Mouse (Mus musculus): ENCODE measurements around the gene Cltc. TPM values are rescaled to one million over a fixed set of nuclear protein-coding genes. Genes with fewer than 3 reads are reported as not detected.

Gene Cltc
- polyA plus RNA-seq, 1 experiment from 2014 or later, result 118 TPM

DNA sequence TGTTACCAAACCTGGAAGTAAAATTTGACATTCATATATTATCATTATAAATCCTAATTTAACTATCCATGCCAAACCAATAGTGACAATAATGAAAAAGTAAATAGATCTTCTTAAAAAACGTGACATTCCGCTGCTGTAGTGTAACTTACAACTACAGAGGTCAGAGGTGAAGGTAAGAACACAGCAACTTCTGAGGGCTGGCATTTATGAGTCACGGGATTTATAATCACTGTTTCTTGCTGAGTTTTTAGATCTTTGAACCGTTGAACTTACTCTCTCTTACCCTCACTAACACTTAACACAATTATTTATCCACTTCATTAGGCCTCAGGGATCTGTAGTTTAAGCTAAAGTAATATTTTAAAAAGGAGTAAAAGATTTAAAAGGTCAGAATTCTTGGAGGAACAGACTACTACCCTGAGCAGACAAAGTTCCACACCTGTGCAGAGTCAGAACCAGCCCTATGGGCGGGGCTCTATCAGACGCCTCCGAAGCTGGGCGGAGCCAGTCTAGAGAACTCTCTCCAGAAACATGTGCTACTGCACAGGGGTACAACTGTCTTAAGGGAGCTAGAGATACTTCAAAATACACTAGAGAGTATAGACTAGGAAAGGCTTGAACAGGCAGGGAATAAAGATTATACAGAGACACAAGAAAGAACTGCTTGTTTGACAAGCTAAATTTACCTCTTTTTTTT is 19.9 kb downstream of the Cltc start:
- Histone ChIP-seq H3K9ac (no peak overlapping the region), H3K4me2 (no peak overlapping the region), H3K36me3 (peaks cover 24% of the 10 kb centered on the region; the same call in 1 of the 2 replicates), H3K9me3 (no peaks in the 10 kb centered on the region), H3K4me3 (no peak overlapping the region), H3K27ac (no peak overlapping the region), H3K27me3 (no peaks in the 10 kb centered on the region), H3K4me1 (no peaks in the 10 kb centered on the region)
- 66% methylated on average over 8 of the region's 8 CpGs for WGBS
- ATAC-seq (ENCODE audit: borderline replicate concordance, extremely low read depth, low FRiP score, low TSS enrichment), result no peak

DNA sequence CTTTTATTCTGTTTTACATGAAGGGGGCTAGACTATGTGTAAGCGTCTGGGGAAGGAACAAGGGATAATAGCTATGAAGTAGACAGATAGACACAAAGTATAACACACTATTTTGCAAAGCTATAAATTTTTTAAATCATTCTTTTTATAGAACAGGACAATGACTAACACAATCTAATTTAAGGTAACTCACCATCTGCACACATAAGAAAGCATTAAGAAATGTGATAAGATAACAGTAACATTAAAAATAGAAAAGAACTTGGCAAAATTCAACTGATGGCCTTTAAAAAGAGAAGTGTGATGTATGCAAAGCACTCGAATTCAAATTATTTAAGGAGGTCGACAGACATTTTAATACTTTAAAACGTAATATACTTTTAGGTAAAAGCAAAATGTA is 22.4 kb downstream of the Cltc start:
- no peak overlapping the region for H3K4me3 ChIP-seq
- no peak for ATAC-seq (ENCODE audit: borderline replicate concordance, extremely low read depth, low FRiP score, low TSS enrichment)
- H3K9me3 ChIP-seq, result no peaks in the 10 kb centered on the region
- no peaks in the 10 kb centered on the region for H3K27me3 ChIP-seq
- WGBS, result 86% methylated on average over 4 of the region's 4 CpGs
- H3K36me3 ChIP-seq, result peaks cover 43% of the 10 kb centered on the region
- no peaks in the 10 kb centered on the region for H3K4me1 ChIP-seq
- H3K27ac ChIP-seq, result no peak overlapping the region
- H3K9ac ChIP-seq, result no peak overlapping the region
- H3K4me2 ChIP-seq, result no peak overlapping the region

DNA sequence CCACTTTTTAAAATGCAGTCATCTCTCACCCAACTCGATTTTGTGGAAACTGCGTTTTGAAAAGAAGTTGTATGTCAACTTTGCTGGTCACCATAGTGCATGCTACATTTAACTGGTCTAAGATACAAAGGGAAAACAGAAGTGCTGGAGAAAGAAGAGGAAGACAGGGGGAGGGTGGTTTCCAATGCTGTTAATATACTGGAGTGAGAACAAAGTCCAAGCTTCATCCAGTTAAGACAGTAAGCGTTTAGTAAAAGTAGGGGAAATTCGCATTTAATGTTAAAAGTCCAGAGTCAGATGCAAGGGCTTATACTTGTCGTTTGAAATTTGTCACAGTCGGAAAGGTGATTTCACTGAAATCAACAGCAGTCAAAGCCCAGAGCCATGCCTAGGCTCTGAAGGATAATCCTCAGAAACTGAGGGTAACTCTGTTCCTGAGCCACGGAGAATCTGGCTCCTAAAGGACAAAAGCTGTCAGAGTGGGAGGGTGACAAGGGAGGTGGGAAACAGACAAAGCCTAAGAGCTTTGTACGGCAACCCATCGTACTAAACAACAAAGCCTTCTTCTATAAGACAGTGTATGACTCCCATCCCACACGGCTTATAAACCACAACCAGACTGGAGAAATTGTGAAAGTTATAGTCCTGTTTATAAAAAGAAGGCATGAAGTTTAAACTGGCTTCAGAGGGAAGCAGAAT is 23.0 kb downstream of the Cltc start:
- ATAC-seq (ENCODE audit: borderline replicate concordance, extremely low read depth, low FRiP score, low TSS enrichment), result no peak
- H3K4me1 ChIP-seq, result no peaks in the 10 kb centered on the region
- no peak overlapping the region for H3K27ac ChIP-seq
- H3K9me3 ChIP-seq, result no peaks in the 10 kb centered on the region
- H3K4me2 ChIP-seq, result no peak overlapping the region
- WGBS, result 83% methylated on average over 10 of the region's 10 CpGs
- H3K36me3 ChIP-seq, result peaks cover 47% of the 10 kb centered on the region
- no peaks in the 10 kb centered on the region for H3K27me3 ChIP-seq
- H3K4me3 ChIP-seq, result no peak overlapping the region
- no peak overlapping the region for H3K9ac ChIP-seq

DNA sequence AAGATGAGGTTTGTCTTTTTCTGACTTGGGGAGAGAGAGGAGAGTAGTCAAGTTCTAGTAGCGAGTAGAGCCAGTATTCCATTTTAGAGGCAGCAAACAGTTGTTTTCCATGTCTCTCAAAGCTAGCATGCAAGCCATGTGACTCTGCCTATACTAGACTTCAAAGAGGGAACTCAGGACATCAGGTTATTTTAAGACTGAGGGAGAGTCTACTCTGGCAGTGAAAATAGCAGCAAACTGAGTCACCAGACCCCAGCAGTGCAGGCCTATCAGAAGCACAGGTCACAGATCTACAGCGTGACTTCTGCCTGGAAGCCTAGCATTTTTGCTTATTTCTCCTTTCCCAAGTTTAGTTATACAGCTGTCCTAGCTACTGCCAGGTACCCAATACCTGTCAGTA is 25.9 kb downstream of the Cltc start:
- Histone ChIP-seq H3K4me3 (no peak overlapping the region), H3K27me3 (no peaks in the 10 kb centered on the region), H3K36me3 (peaks cover 65% of the 10 kb centered on the region), H3K27ac (no peak overlapping the region), H3K4me1 (no peaks in the 10 kb centered on the region), H3K9me3 (no peaks in the 10 kb centered on the region), H3K4me2 (no peak overlapping the region), H3K9ac (no peak overlapping the region)
- no peak for ATAC-seq (ENCODE audit: borderline replicate concordance, extremely low read depth, low FRiP score, low TSS enrichment)
- WGBS, result 79% methylated on average over 2 of the region's 2 CpGs

DNA sequence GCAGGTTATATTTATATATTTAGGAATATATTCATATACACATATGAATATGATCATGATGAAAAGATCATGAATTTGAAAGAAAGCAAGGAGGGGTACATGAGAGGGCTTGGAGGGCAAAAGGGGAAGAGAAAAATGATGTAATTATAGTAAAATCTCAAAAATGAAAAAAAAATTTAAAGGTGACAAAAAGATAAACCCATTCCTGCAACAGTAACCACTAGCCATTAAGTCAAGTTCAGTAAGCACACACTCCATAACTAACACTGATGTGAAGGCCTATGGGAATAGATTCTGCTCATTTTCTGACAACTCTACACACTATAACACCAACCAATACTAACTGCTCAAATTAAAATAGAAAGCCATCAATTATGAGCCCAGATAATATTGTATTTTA is 31.8 kb downstream of the Cltc start:
- H3K4me3 ChIP-seq, result no peak overlapping the region
- no peak overlapping the region for H3K9ac ChIP-seq
- H3K36me3 ChIP-seq, result peaks cover 60% of the 10 kb centered on the region
- no peak overlapping the region for H3K27ac ChIP-seq
- no peaks in the 10 kb centered on the region for H3K9me3 ChIP-seq
- ATAC-seq (ENCODE audit: borderline replicate concordance, extremely low read depth, low FRiP score, low TSS enrichment), result no peak
- H3K4me2 ChIP-seq, result no peak overlapping the region
- H3K27me3 ChIP-seq, result no peaks in the 10 kb centered on the region
- H3K4me1 ChIP-seq, result no peaks in the 10 kb centered on the region

DNA sequence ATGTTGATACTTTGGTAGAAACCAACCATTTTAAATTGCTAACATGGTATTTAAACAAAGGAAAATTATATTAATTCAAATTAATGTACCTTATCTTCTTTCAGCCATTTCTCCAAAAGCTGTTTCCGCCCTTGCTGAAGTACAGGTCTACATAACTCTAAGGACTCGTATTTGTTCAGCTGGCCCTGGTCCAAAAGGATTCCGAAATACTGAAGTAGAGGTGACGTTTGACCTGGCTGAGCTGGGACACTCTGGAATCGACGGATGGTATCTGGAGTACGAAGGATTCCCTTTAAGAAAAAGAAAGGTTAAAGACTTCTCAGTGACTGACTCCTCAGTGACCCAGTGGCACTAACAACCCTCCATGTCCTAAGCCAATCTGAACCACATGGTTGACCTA is 32.4 kb downstream of the Cltc start:
- WGBS, result 65% methylated on average over 7 of the region's 7 CpGs
- no peaks in the 10 kb centered on the region for H3K27me3 ChIP-seq
- ATAC-seq (ENCODE audit: borderline replicate concordance, extremely low read depth, low FRiP score, low TSS enrichment), result no peak

DNA sequence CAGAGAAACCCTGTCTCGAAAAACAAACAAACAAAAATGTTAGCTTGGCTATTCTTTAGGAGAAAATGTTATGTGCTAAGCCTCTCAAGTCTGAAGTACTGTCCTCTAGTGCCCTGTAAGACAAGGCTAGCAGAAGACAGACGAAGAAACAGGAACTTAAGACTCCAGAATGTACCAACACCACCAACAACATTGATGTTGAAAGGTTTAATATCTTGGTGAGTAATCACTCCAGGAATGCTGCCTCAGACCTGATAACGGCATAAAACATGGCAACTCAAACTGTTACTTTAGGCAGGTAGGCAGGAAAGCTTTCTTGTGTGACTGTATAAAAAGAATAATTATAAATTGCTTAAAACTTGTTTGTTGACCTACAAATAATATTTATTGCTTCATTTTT is 33.4 kb downstream of the Cltc start:
- Histone ChIP-seq H3K4me1 (no peaks in the 10 kb centered on the region), H3K27ac (no peak overlapping the region), H3K9me3 (no peaks in the 10 kb centered on the region), H3K4me3 (no peak overlapping the region), H3K27me3 (no peaks in the 10 kb centered on the region), H3K9ac (no peak overlapping the region), H3K36me3 (peaks cover 66% of the 10 kb centered on the region), H3K4me2 (no peak overlapping the region)
- WGBS, result 83% methylated on average over 3 of the region's 3 CpGs
- ATAC-seq (ENCODE audit: borderline replicate concordance, extremely low read depth, low FRiP score, low TSS enrichment), result no peak

More for the DNA sequence above, 32.4 kb downstream of the Cltc start:
- no peak overlapping the region for H3K4me2 ChIP-seq
- no peaks in the 10 kb centered on the region for H3K9me3 ChIP-seq
- H3K4me3 ChIP-seq, result no peak overlapping the region
- H3K36me3 ChIP-seq, result peaks cover 63% of the 10 kb centered on the region
- H3K27ac ChIP-seq, result no peak overlapping the region
- no peaks in the 10 kb centered on the region for H3K4me1 ChIP-seq
- H3K9ac ChIP-seq, result no peak overlapping the region

DNA sequence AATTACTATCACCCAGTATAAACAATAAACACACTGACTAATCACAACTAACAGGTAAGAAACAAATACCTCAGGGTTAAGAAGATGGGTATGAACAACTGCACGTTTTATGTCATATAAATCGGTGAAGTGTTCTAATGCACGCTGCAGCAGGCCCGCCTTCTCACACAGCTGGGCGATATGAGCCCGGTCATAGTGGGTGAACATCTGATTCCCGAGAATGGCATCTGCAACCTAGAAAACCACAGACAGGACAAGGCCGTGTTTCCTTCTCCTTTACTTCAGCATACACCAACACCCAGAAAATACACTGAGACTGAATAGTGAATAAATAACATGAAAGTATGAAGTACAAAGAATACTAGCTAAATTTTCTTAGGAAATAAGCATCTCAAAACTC is 38.0 kb downstream of the Cltc start:
- WGBS, result 85% methylated on average over 8 of the region's 8 CpGs

DNA sequence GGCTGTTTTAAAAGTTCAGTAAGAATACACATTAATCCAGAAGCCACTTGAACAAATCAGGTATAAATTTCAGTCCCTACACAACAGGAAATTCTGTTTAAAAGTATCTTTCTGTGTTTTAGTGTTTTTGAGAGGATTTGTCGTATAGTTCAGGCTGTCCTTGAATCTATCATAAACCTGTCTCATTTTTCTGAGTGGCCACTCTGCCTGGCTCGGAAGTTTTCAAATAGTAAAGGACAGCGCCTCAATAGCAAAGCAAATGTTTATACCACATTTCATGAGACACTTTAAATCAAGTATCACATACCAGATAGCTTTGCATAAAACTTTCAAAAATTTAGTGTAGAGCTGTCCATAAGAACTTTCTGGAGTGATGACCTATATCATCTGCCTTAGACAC is 39.0 kb downstream of the Cltc start:
- H3K4me2 ChIP-seq, result no peak overlapping the region
- no peaks in the 10 kb centered on the region for H3K9me3 ChIP-seq
- H3K4me3 ChIP-seq, result no peak overlapping the region
- H3K27ac ChIP-seq, result no peak overlapping the region
- peaks cover 64% of the 10 kb centered on the region for H3K36me3 ChIP-seq
- no peak for ATAC-seq (ENCODE audit: borderline replicate concordance, extremely low read depth, low FRiP score, low TSS enrichment)
- no peak overlapping the region for H3K9ac ChIP-seq
- H3K27me3 ChIP-seq, result no peaks in the 10 kb centered on the region
- 83% methylated on average over 3 of the region's 3 CpGs for WGBS
- no peaks in the 10 kb centered on the region for H3K4me1 ChIP-seq

More for the DNA sequence above, 38.0 kb downstream of the Cltc start:
- H3K9me3 ChIP-seq, result no peaks in the 10 kb centered on the region
- H3K4me2 ChIP-seq, result no peak overlapping the region
- no peaks in the 10 kb centered on the region for H3K4me1 ChIP-seq
- H3K36me3 ChIP-seq, result peaks cover 66% of the 10 kb centered on the region
- no peak overlapping the region for H3K4me3 ChIP-seq
- no peak for ATAC-seq (ENCODE audit: borderline replicate concordance, extremely low read depth, low FRiP score, low TSS enrichment)
- H3K9ac ChIP-seq, result no peak overlapping the region
- no peaks in the 10 kb centered on the region for H3K27me3 ChIP-seq
- H3K27ac ChIP-seq, result no peak overlapping the region

DNA sequence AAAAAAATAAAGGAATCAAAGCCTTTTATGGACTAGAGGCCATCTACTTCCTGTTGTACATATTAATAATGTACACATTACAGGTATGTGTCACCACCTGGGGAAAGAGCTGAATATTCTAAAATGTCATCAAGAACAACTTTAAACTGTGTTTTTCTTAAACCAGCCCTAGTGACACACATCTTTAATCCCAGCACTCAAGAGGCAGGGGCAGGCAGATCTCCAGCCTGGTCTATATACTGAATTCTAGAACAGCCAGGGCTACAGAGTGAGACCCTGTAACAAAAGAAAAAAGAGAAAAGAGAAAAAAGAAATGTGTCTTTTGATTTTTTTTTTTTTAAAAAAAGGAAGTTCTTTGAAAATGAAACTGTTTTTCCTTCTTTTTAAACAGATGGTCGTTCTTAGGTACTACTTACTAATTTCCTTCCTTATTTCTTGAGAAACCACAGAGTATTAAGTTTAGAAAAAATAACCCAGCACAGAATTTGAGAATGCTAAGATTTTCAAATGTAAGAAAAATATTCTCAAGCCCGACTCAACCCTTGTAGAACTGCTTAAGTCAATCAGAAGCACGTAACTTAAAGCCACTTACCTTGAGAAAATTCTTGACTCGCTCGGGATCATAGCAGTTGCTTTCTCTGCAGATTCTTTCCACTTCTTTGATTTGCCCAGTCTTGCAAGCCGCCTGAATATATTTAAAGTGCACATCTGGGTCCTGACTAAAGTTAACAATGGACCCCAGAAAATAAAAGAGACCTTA is 39.9 kb downstream of the Cltc start:
- Histone ChIP-seq H3K9ac (no peak overlapping the region), H3K9me3 (no peaks in the 10 kb centered on the region), H3K36me3 (peaks cover 62% of the 10 kb centered on the region), H3K27me3 (no peaks in the 10 kb centered on the region), H3K27ac (no peak overlapping the region), H3K4me1 (no peaks in the 10 kb centered on the region), H3K4me3 (no peak overlapping the region), H3K4me2 (no peak overlapping the region)
- WGBS, result 86% methylated on average over 6 of the region's 6 CpGs
- ATAC-seq (ENCODE audit: borderline replicate concordance, extremely low read depth, low FRiP score, low TSS enrichment), result no peak

DNA sequence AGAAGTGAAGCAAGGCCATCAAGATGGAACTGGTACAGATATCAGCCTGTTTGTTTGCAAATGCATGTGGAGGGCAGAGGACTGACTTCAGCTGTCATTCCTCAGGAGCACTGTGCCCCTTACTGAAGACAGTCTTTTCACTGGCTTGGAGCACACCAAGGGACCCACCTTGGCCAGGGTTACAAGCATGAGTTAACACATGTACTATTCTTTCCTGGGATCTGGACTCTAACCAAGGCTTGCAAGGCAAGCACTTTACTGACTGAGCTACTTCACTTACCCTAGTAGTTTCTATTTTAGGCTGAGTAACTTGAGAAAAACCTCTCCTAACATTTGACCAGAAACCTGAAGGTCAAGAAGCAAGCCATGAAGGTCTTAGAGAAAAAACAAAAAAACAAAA is 42.8 kb downstream of the Cltc start:
- no peak overlapping the region for H3K27ac ChIP-seq

DNA sequence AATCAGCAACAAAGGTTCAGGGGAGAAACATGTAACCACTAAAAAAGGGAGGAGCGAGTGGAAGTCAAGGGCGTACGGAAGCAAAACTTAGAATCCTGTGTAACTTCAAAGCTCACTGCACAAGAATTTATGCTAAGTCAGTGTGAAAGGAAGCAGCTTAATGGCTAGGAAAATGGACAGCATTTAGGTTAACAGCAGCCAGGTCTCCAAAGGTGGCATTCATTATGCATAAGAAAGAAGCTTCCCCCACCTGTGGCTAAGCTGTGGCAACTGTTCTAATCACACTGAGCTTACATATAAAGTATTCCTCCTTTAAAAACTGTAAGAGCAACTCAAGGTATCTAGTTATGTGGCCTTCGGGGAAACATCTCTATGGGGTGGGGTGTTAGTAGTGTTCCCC is 56.2 kb downstream of the Cltc start:
- H3K36me3 ChIP-seq, result peaks cover 90% of the 10 kb centered on the region
- H3K4me3 ChIP-seq, result no peak overlapping the region
- no peak overlapping the region for H3K4me2 ChIP-seq
- H3K27ac ChIP-seq, result no peak overlapping the region
- no peaks in the 10 kb centered on the region for H3K4me1 ChIP-seq
- no peak overlapping the region for H3K9ac ChIP-seq
- 91% methylated on average over 4 of the region's 4 CpGs for WGBS
- ATAC-seq (ENCODE audit: borderline replicate concordance, extremely low read depth, low FRiP score, low TSS enrichment), result no peak
- H3K9me3 ChIP-seq, result no peaks in the 10 kb centered on the region
- no peaks in the 10 kb centered on the region for H3K27me3 ChIP-seq

More for the DNA sequence above, 42.8 kb downstream of the Cltc start:
- no peak overlapping the region for H3K4me2 ChIP-seq
- no peaks in the 10 kb centered on the region for H3K4me1 ChIP-seq
- no peak overlapping the region for H3K9ac ChIP-seq
- peaks cover 69% of the 10 kb centered on the region for H3K36me3 ChIP-seq
- ATAC-seq (ENCODE audit: borderline replicate concordance, extremely low read depth, low FRiP score, low TSS enrichment), result no peak
- H3K27me3 ChIP-seq, result no peaks in the 10 kb centered on the region
- H3K9me3 ChIP-seq, result no peaks in the 10 kb centered on the region
- H3K4me3 ChIP-seq, result no peak overlapping the region

Data from lung, embryonic 15.5 days (tissue).